Mouse (Mus musculus): ENCODE measurements at regions not wholly inside any gene's neighbourhood (a gene's known extent, or its start where the extent isn't known, plus 50 kb on each side); places are given as distances from the start of the nearest gene placed in this dataset.

DNA sequence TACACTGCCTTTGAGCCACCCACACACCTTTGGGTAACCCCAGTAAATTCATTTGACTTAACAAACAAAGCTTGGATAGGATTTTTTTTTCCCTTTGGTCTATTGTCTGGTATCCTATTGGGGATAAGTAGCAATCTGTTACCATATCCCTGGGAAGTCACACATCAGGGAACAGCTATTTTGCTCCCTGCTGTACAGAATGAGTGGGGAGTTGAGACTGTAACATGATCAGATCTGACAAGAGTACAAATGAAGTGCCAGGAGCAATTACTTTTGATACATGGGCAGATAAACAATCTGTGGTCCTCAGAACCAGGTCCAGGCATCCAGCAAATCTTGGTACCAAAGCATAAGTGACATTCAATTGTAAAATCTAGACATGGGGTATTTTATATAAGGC is 262.8 kb upstream of the Mctp2 start:
- TF ChIP-seq EP300 (IDR thresholded peaks at IDR 0.05; ENCODE audit: insufficient read depth, low read depth, low read length), result no peak
- no peak for TF ChIP-seq CTCF (IDR thresholded peaks at IDR 0.05; ENCODE audit: low read depth, low read length)
